Mouse (Mus musculus) erythroblast, embryonic 14.5 days (primary cell): ENCODE results near the gene L1cam. TPM values are rescaled to one million over a fixed set of nuclear protein-coding genes. Genes with fewer than 3 reads are reported as not detected.

Source experiments
- H3K27me3 ChIP-seq: 2 replicates; pipeline ENCODE4 v1.6.1; 2012; ENCODE audit warnings: inconsistent platforms; ENCODE audit not compliant: control insufficient read depth
- H3K36me3 ChIP-seq: 2 replicates; pipeline ENCODE4 v1.6.1; 2012; ENCODE audit warnings: mild to moderate bottlenecking, inconsistent platforms; ENCODE audit not compliant: control insufficient read depth
- H3K4me1 ChIP-seq: 2 replicates; pipeline ENCODE4 v1.6.1; 2012; ENCODE audit warnings: inconsistent platforms; ENCODE audit not compliant: control insufficient read depth
- H3K4me3 ChIP-seq: replicated peaks from 2 replicates; pipeline ENCODE3; 2012; ENCODE audit warnings: moderate library complexity, mild to moderate bottlenecking, inconsistent platforms
- H3K9me3 ChIP-seq: 2 replicates; pipeline ENCODE4 v1.6.1; 2012; ENCODE audit warnings: low read length, inconsistent platforms, mixed read lengths; ENCODE audit not compliant: control insufficient read depth
- GATA1 ChIP-seq: IDR thresholded peaks from 2 replicates; pipeline ENCODE4 v1.6.1; 2012; ENCODE audit warnings: low read length, inconsistent platforms, mixed read lengths
- TAL1 ChIP-seq: IDR thresholded peaks from 3 replicates; pipeline ENCODE4 v1.6.1; 2012; ENCODE audit warnings: low read length, inconsistent platforms, mixed read lengths
- polyA plus RNA-seq: library from polyadenylated mRNA; stranded (reverse); fragments of >175 nt; gene quantifications from 2 replicates; pipeline ENCODE4 v1.2.3, GENCODE M21; 2012

L1cam gene
- polyA plus RNA-seq = 0.05 and 0.09 TPM in 2 replicates

DNA sequence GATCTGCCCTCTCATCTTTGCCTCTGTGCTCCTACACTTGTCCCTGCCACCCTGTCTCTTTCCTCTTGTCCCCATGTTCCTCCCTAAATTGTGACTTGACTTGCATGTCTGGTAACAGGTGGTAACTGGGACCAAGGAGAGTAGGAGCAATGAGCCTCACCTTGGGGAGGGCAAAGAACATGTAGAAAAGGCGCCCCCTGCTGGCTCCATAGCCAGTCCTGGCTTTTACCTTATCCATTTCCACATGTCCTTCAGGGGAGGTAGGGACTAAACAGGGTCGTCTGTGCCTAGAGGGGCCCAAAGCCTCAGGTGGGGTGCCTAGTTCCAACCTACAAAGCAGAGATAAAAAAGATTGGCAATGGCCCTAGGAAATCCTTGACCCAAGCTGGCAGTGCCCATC, at the start of gene L1cam:
TSS of gene L1cam (minus strand) at position 387 of the 400 bp plus-strand sequence.
- no peaks in the 10 kb centered on the region; the same call in 1 of the 2 replicates for H3K36me3 ChIP-seq
- H3K4me1 ChIP-seq = no peaks in the 10 kb centered on the region
- no peak within 1 kb of the TSS for H3K4me3 ChIP-seq
- H3K27me3 ChIP-seq = peaks cover 4% of the 10 kb centered on the region; the same call in 1 of the 2 replicates
- H3K9me3 ChIP-seq = no peaks in the 10 kb centered on the region
- TF ChIP-seq TAL1 = no peak
- no peak for TF ChIP-seq GATA1

- H3K4me3 ChIP-seq = no peak overlapping the region
- no peaks in the 10 kb centered on the region; the same call in 1 of the 2 replicates for H3K27me3 ChIP-seq
- peaks cover 69% of the 10 kb centered on the region for H3K36me3 ChIP-seq
- peaks cover 3% of the 10 kb centered on the region for H3K4me1 ChIP-seq
- no peaks in the 10 kb centered on the region for H3K9me3 ChIP-seq
- TF ChIP-seq TAL1 (no peak), GATA1 (no peak)
Measured at GRCm38 (mm10) chrX:73942294-73942693, 46.4 kb upstream of the L1cam start.

DNA sequence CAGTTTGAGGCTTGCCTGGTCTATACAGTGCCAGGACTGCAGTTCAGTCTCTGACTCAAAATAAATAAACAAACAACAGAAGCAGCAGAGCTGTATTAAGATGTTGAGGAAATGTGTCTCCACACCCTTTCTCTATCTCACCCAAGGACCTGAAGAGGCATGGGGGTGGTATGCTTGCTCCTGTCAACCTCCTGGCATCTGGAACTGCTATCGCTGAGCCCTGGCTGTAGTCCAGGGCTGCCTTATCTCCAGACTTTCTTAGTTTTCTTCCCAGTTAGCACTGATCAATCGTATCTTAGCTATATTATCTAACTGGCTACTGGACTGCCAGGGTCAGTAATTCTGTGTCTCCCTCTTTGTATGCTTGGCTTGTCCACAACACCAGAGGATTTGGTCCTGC, 46.0 kb upstream of the L1cam start:
- TF ChIP-seq GATA1 = no peak
- no peak for TF ChIP-seq TAL1
- no peaks in the 10 kb centered on the region for H3K9me3 ChIP-seq
- H3K4me3 ChIP-seq = no peak overlapping the region
- no peaks in the 10 kb centered on the region for H3K27me3 ChIP-seq
- peaks cover 65% of the 10 kb centered on the region for H3K36me3 ChIP-seq
- no peaks in the 10 kb centered on the region; the same call in 1 of the 2 replicates for H3K4me1 ChIP-seq

GRCm38 (mm10) chrX:73931871-73932270, 36.0 kb upstream of the L1cam start:
- Histone ChIP-seq H3K27me3 (no peaks in the 10 kb centered on the region), H3K4me3 (no peak overlapping the region), H3K4me1 (peaks cover 37% of the 10 kb centered on the region), H3K36me3 (no peaks in the 10 kb centered on the region), H3K9me3 (no peaks in the 10 kb centered on the region)
- TF ChIP-seq TAL1 (no peak), GATA1 (no peak)

GRCm38 (mm10) chrX:73930402-73931062, 34.6 kb upstream of the L1cam start, which contains the start of gene Renbp:
Gene Renbp, minus strand, starts transcription at chrX:73930850.
- Histone ChIP-seq H3K4me1 (peaks cover 37% of the 10 kb centered on the region), H3K9me3 (no peaks in the 10 kb centered on the region), H3K4me3 (peak within 1 kb of the TSS; percentile 51), H3K36me3 (no peaks in the 10 kb centered on the region), H3K27me3 (no peaks in the 10 kb centered on the region)
- TF ChIP-seq TAL1 (no peak), GATA1 (no peak)

DNA sequence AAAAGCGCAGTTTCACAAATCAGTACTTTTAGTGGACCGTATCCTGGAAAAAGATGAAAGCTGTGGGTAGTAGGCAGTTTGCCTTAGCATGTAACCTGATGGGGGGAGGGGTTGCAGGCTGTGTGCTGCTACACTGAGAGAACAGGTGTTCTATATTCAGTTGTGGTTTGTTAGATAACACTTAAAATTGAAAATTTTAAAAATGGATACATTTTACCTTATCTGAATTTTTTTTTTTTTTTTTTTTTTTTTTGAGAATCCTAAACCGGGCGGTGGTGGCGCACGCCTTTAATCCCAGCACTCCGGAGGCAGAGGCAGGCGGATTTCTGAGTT, 26.6 kb upstream of the L1cam start:
- Histone ChIP-seq H3K4me1 (peaks cover 28% of the 10 kb centered on the region), H3K9me3 (peaks cover 8% of the 10 kb centered on the region; the same call in 1 of the 2 replicates), H3K36me3 (peaks cover 26% of the 10 kb centered on the region), H3K27me3 (peaks cover 4% of the 10 kb centered on the region; the same call in 1 of the 2 replicates), H3K4me3 (peak overlapping the region; percentile 83)
- TF ChIP-seq TAL1 (no peak), GATA1 (no peak)

GRCm38 (mm10) chrX:73921823-73922549, 26.1 kb upstream of the L1cam start, which contains the start of the genes Arhgap4 and Naa10:
Gene Arhgap4, minus strand, starts transcription at chrX:73921870.
Gene Naa10, minus strand, starts transcription at chrX:73921944.
- peaks cover 4% of the 10 kb centered on the region; the same call in 1 of the 2 replicates for H3K27me3 ChIP-seq

GRCm38 (mm10) chrX:73921285-73921822, 25.4 kb upstream of the L1cam start:
- Histone ChIP-seq H3K36me3 (peaks cover 35% of the 10 kb centered on the region), H3K27me3 (peaks cover 4% of the 10 kb centered on the region; the same call in 1 of the 2 replicates), H3K4me3 (peak overlapping the region; percentile 83), H3K9me3 (peaks cover 8% of the 10 kb centered on the region; the same call in 1 of the 2 replicates), H3K4me1 (peaks cover 31% of the 10 kb centered on the region)
- TF ChIP-seq TAL1 (no peak), GATA1 (no peak)

More at GRCm38 (mm10) chrX:73921823-73922549, 26.1 kb upstream of the L1cam start, which contains the start of the genes Arhgap4 and Naa10:
- peak within 1 kb of the TSS; percentile 83 for H3K4me3 ChIP-seq
- peaks cover 8% of the 10 kb centered on the region; the same call in 1 of the 2 replicates for H3K9me3 ChIP-seq
- no peak for TF ChIP-seq TAL1
- TF ChIP-seq GATA1 = no peak
- H3K4me1 ChIP-seq = peaks cover 29% of the 10 kb centered on the region
- peaks cover 32% of the 10 kb centered on the region for H3K36me3 ChIP-seq
